Mouse (Mus musculus) myocyte (in vitro differentiated cells): ENCODE results near the gene Cobll1.

ENCODE experiments used
- CEBPB ChIP-seq: IDR thresholded peaks from 2 replicates; pipeline ENCODE4 v1.6.1; 2011; ENCODE audit warnings: mild to moderate bottlenecking, moderate library complexity; ENCODE audit not compliant: poor library complexity, insufficient read depth, severe bottlenecking
- POLR2A ChIP-seq: IDR thresholded peaks from one replicate; pipeline ENCODE4 v1.6.1; 2011; ENCODE audit warnings: low read depth, mild to moderate bottlenecking, control low read depth, moderate library complexity; ENCODE audit not compliant: insufficient read length

GRCm38 (mm10) chr2:65095571-65095970 lies 143.6 kb downstream of the Cobll1 start:
- TF ChIP-seq POLR2A (no peak), CEBPB (no peak)
